Mouse (Mus musculus) stomach, embryonic 16.5 days (tissue): ENCODE data around the gene Il22ra1. TPM values are rescaled to one million over a fixed set of nuclear protein-coding genes. Genes with fewer than 3 reads are reported as not detected.

Source experiments
- ATAC-seq: fragments of 200-750 bp; cut with Nextera tagmentation; 2 replicates; pipeline ENCODE4 v1.8.0; 2017; ENCODE audit warnings: moderate number of reproducible peaks, moderate TSS enrichment; ENCODE audit not compliant: insufficient read depth, low FRiP score
- H3K27ac ChIP-seq: fragments of 300-500 bp; sonication (generic); 2 replicates; pipeline ENCODE4 v1.5.1; 2014; ENCODE audit warnings: low read length
- H3K27me3 ChIP-seq: fragments of 300-500 bp; sonication (generic); 2 replicates; pipeline ENCODE4 v1.6.1; 2014; ENCODE audit warnings: low read length, control low read depth, mixed read lengths; ENCODE audit not compliant: control insufficient read depth, insufficient read depth
- H3K36me3 ChIP-seq: fragments of 300-500 bp; sonication (generic); 2 replicates; pipeline ENCODE4 v1.6.1; 2014; ENCODE audit warnings: low read length; ENCODE audit not compliant: control insufficient read depth, insufficient read depth
- H3K4me1 ChIP-seq: fragments of 300-500 bp; sonication (generic); 2 replicates; pipeline ENCODE4 v1.6.1; 2014; ENCODE audit warnings: low read length, control low read depth, mixed read lengths; ENCODE audit not compliant: control insufficient read depth, insufficient read depth
- H3K4me2 ChIP-seq: fragments of 300-500 bp; sonication (generic); 2 replicates; pipeline ENCODE4 v1.6.1; 2014; ENCODE audit warnings: low read depth, low read length, mixed read lengths
- H3K4me3 ChIP-seq: fragments of 300-500 bp; sonication (generic); replicated peaks from 2 replicates; pipeline ENCODE4 v1.5.1; 2014; ENCODE audit warnings: mild to moderate bottlenecking, low read length
- H3K9ac ChIP-seq: fragments of 300-500 bp; sonication (generic); 2 replicates; pipeline ENCODE4 v1.6.1; 2014; ENCODE audit warnings: low read length
- H3K9me3 ChIP-seq: fragments of 300-500 bp; sonication (generic); replicated peaks from 2 replicates; pipeline ENCODE4 v1.6.1; 2016; ENCODE audit warnings: low read length, control low read depth; ENCODE audit not compliant: control insufficient read depth
- WGBS: fragments of 180-500 bp; shearing (Covaris S2); extraction: QIAGEN DNeasy Blood & Tissue Kit; methylation state at CpG from one replicate; pipeline ENCODE4 v1.1.7; 2014; 5-methylcytosine and 5-hydroxymethylcytosine counted together
- polyA plus RNA-seq: library from polyadenylated mRNA; unstranded; fragments of >200 nt; fragmentation: Nextera tagmentation; extraction: Ambion mirVana; gene quantifications from 2 replicates; pipeline ENCODE4 v1.2.1, GENCODE M21; 2015

The Il22ra1 gene
- polyA plus RNA-seq, 1 experiment from 2014 or later, result 2.1 TPM

DNA sequence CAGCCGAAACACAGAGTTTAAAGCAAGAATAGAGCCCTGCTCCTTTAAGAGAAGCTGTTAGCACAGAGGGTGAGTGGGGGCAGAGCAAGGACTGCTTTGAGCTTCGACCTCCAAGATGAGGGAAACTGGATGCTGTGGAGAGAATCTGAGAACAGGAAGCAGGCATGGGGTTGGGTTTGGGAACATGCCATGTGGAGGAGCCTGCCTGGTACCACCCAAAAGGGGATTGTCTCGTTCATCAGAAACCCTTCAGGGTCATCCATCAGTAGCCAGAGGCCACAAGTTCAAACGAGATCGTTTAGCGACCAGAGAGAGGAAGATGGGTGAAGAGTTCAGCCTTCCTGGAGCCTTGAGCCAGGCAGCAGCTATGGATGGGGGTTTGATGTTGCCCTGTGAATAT, 15.5 kb downstream of the Il22ra1 start:
- Histone ChIP-seq H3K4me3 (no peak overlapping the region), H3K27ac (no peak overlapping the region), H3K9ac (no peak overlapping the region), H3K36me3 (no peaks in the 10 kb centered on the region), H3K4me1 (peaks cover 22% of the 10 kb centered on the region), H3K27me3 (no peaks in the 10 kb centered on the region), H3K9me3 (no peaks in the 10 kb centered on the region), H3K4me2 (no peak overlapping the region)
- WGBS, result 18% methylated on average over 6 of the region's 6 CpGs
- no peak for ATAC-seq

DNA sequence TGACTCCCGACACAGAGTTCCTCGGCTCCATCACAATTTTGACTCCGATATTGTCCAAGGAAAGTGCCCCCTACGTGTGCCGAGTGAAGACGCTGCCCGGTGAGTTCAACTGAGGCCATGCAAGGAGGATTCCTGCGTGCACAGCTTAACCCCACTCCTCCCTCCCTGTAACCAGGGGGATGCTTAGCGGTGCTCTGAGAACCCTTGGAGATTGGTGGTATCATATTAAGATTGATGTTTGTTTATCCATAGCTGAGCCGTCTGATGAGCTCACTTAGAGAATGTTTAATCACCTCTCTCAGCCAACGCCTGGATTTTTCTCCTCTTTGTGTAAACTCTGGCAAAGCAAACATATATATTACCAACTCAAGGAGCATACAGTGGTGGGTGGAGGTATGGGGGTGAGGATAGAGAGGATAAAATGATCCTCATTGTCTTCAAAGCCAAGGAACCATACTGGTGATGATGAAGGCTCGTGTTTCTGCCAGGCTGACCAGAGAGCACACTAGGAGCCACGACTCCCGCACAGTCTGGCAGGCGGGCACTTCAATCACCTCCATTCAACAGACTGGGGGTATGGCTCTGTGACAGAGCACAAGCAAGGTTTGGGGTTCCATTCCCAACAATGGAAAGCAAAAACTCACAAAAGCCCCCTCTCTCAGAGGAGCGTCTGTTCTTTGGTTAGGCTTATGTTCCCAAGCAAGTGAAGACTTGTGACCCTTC, 16.9 kb downstream of the Il22ra1 start:
- no peaks in the 10 kb centered on the region for H3K9me3 ChIP-seq
- H3K36me3 ChIP-seq, result no peaks in the 10 kb centered on the region
- 17% methylated on average over 16 of the region's 16 CpGs for WGBS
- peak overlapping the region; percentile 2; the same call in 1 of the 2 replicates for H3K4me2 ChIP-seq
- peak; percentile 34; the same call in 1 of the 2 replicates for ATAC-seq
- no peak overlapping the region for H3K27ac ChIP-seq
- no peak overlapping the region for H3K4me3 ChIP-seq
- no peaks in the 10 kb centered on the region for H3K27me3 ChIP-seq
- no peak overlapping the region for H3K9ac ChIP-seq
- H3K4me1 ChIP-seq, result peaks cover 15% of the 10 kb centered on the region

GRCm38 (mm10) chr4:135745613-135746012, 17.6 kb downstream of the Il22ra1 start:
- Histone ChIP-seq H3K4me3 (no peak overlapping the region), H3K4me2 (no peak overlapping the region), H3K4me1 (peaks cover 15% of the 10 kb centered on the region), H3K27ac (no peak overlapping the region), H3K9ac (no peak overlapping the region), H3K9me3 (no peaks in the 10 kb centered on the region), H3K36me3 (no peaks in the 10 kb centered on the region), H3K27me3 (no peaks in the 10 kb centered on the region)
- WGBS, result 57% methylated on average over 10 of the region's 10 CpGs
- no peak for ATAC-seq

GRCm38 (mm10) chr4:135750896-135751295, 22.9 kb downstream of the Il22ra1 start:
- Histone ChIP-seq H3K4me2 (no peak overlapping the region), H3K9me3 (0 out of 2 replicates have a peak, but pooled peaks cover 5% of the 10 kb centered on the region), H3K27me3 (no peaks in the 10 kb centered on the region), H3K9ac (no peak overlapping the region), H3K27ac (no peak overlapping the region), H3K4me1 (no peaks in the 10 kb centered on the region), H3K36me3 (no peaks in the 10 kb centered on the region), H3K4me3 (no peak overlapping the region)
- ATAC-seq, result no peak
- WGBS, result 78% methylated on average over 8 of the region's 8 CpGs

DNA sequence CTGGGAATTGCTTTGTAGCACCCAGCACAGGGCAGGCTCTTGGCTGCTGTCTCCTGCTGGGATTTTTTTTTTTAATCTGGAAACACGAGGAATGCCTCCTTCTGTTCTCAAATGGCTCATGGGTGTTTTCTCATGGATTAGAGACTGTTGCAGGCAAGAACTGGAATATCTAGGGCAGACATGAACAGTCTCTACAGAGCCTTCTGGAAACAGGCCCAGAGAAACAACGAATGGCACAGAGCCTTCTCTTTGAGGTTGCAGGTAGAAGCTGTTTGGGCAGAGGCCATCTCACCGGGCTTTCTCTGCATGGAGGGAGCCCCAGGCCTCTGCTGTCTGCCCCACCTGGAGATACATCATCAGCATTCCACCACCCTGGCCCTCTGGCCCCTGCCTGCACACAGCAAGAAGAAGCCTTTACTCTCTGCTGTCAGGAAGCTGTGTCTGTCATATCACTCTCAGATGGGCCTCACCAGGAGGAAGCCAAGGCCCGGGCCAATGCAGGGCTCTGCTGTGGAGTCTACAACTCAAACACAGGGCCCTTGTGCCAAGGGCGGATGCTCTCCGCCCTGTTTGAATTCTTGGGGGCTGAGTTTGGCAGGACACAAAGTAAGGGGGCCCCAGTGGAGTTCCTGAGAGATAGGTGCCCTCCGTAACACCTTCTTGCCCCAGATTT, 24.3 kb downstream of the Il22ra1 start:
- WGBS, result 60% methylated on average over 7 of the region's 7 CpGs
- Histone ChIP-seq H3K27ac (peak overlapping the region; percentile 55; the same call in 1 of the 2 replicates), H3K27me3 (no peaks in the 10 kb centered on the region), H3K4me3 (no peak overlapping the region), H3K4me1 (no peaks in the 10 kb centered on the region), H3K4me2 (no peak overlapping the region), H3K36me3 (no peaks in the 10 kb centered on the region), H3K9me3 (0 out of 2 replicates have a peak, but pooled peaks cover 5% of the 10 kb centered on the region), H3K9ac (0 out of 2 replicates have a peak overlapping the region, but pooled peaks have one; percentile 8)
- ATAC-seq, result peak; percentile 26; the same call in 1 of the 2 replicates

DNA sequence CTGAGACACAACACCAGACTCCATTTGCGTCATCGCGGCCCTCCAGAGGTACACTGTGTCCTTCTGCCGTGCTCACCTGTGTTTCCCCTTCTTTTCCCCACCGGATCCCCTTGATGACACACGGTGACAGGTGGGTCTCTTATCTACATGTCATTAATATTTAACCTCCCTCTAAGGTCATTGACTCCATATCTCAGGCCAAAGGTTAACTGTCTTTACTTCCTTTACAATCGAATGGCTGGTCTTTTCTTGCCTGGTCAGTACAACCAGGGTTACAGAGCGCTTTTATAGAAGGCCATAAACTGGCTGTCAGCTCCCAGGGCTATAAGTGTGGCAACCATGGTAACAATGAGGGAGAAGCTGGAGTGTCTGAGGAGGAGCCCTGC, 24.8 kb downstream of the Il22ra1 start:
- Histone ChIP-seq H3K4me2 (no peak overlapping the region), H3K36me3 (no peaks in the 10 kb centered on the region), H3K9me3 (0 out of 2 replicates have a peak, but pooled peaks cover 5% of the 10 kb centered on the region), H3K27me3 (no peaks in the 10 kb centered on the region), H3K9ac (no peak overlapping the region), H3K27ac (peak overlapping the region; percentile 55; the same call in 1 of the 2 replicates), H3K4me1 (no peaks in the 10 kb centered on the region), H3K4me3 (no peak overlapping the region)
- 51% methylated on average over 8 of the region's 8 CpGs for WGBS
- peak; percentile 61 for ATAC-seq

- Histone ChIP-seq H3K27ac (no peak overlapping the region), H3K4me2 (no peak overlapping the region), H3K36me3 (no peaks in the 10 kb centered on the region), H3K9ac (no peak overlapping the region), H3K4me3 (no peak overlapping the region), H3K4me1 (no peaks in the 10 kb centered on the region; the same call in 1 of the 2 replicates), H3K27me3 (no peaks in the 10 kb centered on the region), H3K9me3 (0 out of 2 replicates have a peak, but pooled peaks cover 5% of the 10 kb centered on the region)
- no peak for ATAC-seq
- WGBS, result 38% methylated on average over 4 of the region's 4 CpGs
Observed at GRCm38 (mm10) chr4:135758331-135758730, 30.4 kb downstream of the Il22ra1 start.

DNA sequence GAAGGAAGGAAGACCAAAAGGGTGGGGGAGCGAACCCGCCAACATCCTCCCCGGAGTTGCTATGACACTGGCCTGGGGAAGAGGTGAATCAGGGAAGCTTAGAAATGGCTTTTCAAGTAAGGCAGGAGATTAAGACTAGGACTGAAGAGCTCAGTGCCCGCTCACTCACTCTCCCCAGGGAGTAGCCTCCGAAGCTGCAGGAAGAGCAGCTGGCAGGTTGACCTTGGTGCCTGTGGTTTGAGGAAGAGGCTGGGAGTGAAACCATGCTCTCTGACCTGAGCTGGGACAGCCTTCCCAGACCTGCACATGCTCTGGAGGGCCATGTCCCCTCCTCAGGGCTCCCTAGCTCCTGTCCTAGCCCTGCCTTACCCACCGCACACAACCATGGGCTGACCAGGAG, 30.9 kb downstream of the Il22ra1 start:
- no peaks in the 10 kb centered on the region for H3K27me3 ChIP-seq
- ATAC-seq, result no peak
- no peaks in the 10 kb centered on the region; the same call in 1 of the 2 replicates for H3K4me1 ChIP-seq
- H3K36me3 ChIP-seq, result no peaks in the 10 kb centered on the region
- 0 out of 2 replicates have a peak, but pooled peaks cover 5% of the 10 kb centered on the region for H3K9me3 ChIP-seq
- H3K4me2 ChIP-seq, result no peak overlapping the region
- H3K4me3 ChIP-seq, result no peak overlapping the region
- 42% methylated on average over 6 of the region's 6 CpGs for WGBS
- no peak overlapping the region for H3K9ac ChIP-seq
- no peak overlapping the region for H3K27ac ChIP-seq

DNA sequence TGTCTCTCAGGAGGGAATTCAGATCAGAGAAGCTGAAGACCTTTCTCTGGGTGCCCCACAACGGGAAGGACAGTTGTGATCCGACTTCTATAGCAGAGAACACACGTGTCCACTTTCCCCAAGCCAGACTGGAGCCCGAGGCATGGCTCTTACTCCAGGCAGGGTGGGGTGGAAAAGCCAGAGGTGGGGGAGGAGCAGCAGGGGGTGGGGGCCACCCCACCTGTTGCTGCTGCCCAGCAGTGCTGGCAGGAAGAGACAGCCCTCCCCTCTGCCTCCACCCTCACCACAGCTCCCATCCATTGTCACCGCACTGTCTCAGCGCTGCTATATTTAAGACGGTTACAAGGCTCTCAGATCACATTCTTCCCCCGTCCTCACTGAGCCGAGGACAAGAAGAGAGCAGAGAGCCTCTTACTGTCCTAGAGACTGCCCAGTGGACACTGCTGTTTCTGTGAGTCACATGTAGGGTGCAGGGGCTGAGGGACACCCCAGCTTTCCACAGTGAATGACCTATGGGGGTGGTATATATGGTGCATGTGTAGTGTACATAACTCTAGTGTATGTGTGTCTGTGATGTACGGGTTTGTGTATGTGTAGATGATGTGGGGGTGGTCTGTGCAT, 31.5 kb downstream of the Il22ra1 start, which contains the start of gene Myom3:
Myom3 (plus strand) TSS at position 360 of the 621 bp plus-strand sequence.
- no peak within 1 kb of the TSS for H3K4me3 ChIP-seq
- H3K36me3 ChIP-seq, result no peaks in the 10 kb centered on the region
- no peak for ATAC-seq
- no peak within 1 kb of the TSS for H3K9ac ChIP-seq
- no peak within 1 kb of the TSS for H3K4me2 ChIP-seq
- WGBS, result 60% methylated on average over 10 of the region's 10 CpGs
- no peaks in the 10 kb centered on the region for H3K27me3 ChIP-seq
- no peaks in the 10 kb centered on the region; the same call in 1 of the 2 replicates for H3K4me1 ChIP-seq
- no peak within 1 kb of the TSS for H3K27ac ChIP-seq
- no peaks in the 10 kb centered on the region for H3K9me3 ChIP-seq
